Mouse (Mus musculus): ENCODE results near the gene Gm5294.

GRCm38 (mm10) chr5:138788481-138789211 is 31.2 kb upstream of the Gm5294 start:
- no peak for TF ChIP-seq POLR2A (IDR thresholded peaks at IDR 0.05; ENCODE audit: low read depth, low read length)
- no peak for TF ChIP-seq CTCF (IDR thresholded peaks at IDR 0.05; ENCODE audit: borderline replicate concordance, insufficient read depth, low read length)
